Mouse (Mus musculus) heart, embryonic 14.5 days (tissue): ENCODE data around the gene Atg101. TPM values are rescaled to one million over a fixed set of nuclear protein-coding genes. Genes with fewer than 3 reads are reported as not detected.
A peak's percentile ranks its signal among the peaks of the same experiment; 100 is the strongest.

ENCODE experiments used
- ATAC-seq: fragments of 200-750 bp; cut with Nextera tagmentation; 2 replicates; pipeline ENCODE4 v1.8.0; 2017; ENCODE audit warnings: low read depth, moderate TSS enrichment; ENCODE audit not compliant: insufficient number of reproducible peaks, insufficient read depth, low FRiP score
- H3K27ac ChIP-seq, 2 experiments: fragments of 200-500 bp in 1 of 2; fragments of 300-500 bp in 1 of 2; sonication (generic) in 1 of 2; replicated peaks in 1 of 2; 2 replicates each; pipeline ENCODE4 v1.5.1; 2012 to 2014; ENCODE audit warnings: low read depth in 2 of 2, low read length in 2 of 2, control low read depth in 1 of 2, mild to moderate bottlenecking in 1 of 2, mixed read lengths in 1 of 2; ENCODE audit not compliant: control insufficient read depth in 1 of 2, insufficient read depth in 1 of 2
- H3K27me3 ChIP-seq: fragments of 300-500 bp; sonication (generic); 2 replicates; pipeline ENCODE4 v1.6.1; 2014; ENCODE audit warnings: mild to moderate bottlenecking, low read length, control low read depth; ENCODE audit not compliant: control insufficient read depth, insufficient read depth
- H3K36me3 ChIP-seq: fragments of 300-500 bp; sonication (generic); 2 replicates; pipeline ENCODE4 v1.6.1; 2014; ENCODE audit warnings: mild to moderate bottlenecking, control low read depth, low read length, mixed read lengths; ENCODE audit not compliant: control insufficient read depth, insufficient read depth
- H3K4me1 ChIP-seq, 2 experiments: fragments of 200-500 bp in 1 of 2; fragments of 300-500 bp in 1 of 2; sonication (generic) in 1 of 2; 2 replicates each; pipeline ENCODE4 v1.6.1; 2012 to 2014; ENCODE audit warnings: low read length in 2 of 2, control low read depth in 1 of 2, mixed read lengths in 1 of 2; ENCODE audit not compliant: control insufficient read depth in 2 of 2, insufficient read depth in 2 of 2
- H3K4me2 ChIP-seq: fragments of 300-500 bp; sonication (generic); 2 replicates; pipeline ENCODE4 v1.6.1; 2014; ENCODE audit warnings: mild to moderate bottlenecking, low read length
- H3K4me3 ChIP-seq, 2 experiments: fragments of 200-500 bp in 1 of 2; fragments of 300-500 bp in 1 of 2; sonication (generic) in 1 of 2; 2 replicates each; pipeline ENCODE4 v1.5.1; 2012 to 2014; ENCODE audit warnings: low read length in 2 of 2, mild to moderate bottlenecking in 2 of 2, control low read depth in 1 of 2, low read depth in 1 of 2, moderate library complexity in 1 of 2; ENCODE audit not compliant: control insufficient read depth in 1 of 2, insufficient read depth in 1 of 2
- H3K9ac ChIP-seq: fragments of 300-500 bp; sonication (generic); 2 replicates; pipeline ENCODE4 v1.6.1; 2014; ENCODE audit warnings: mild to moderate bottlenecking, low read length
- H3K9me3 ChIP-seq: fragments of 300-500 bp; sonication (generic); 2 replicates; pipeline ENCODE4 v1.6.1; 2016; ENCODE audit warnings: low read length, control low read depth; ENCODE audit not compliant: control insufficient read depth
- WGBS: fragments of 180-500 bp; shearing (Covaris S2); extraction: QIAGEN DNeasy Blood & Tissue Kit; methylation state at CpG from one replicate; pipeline ENCODE4 v1.1.7; 2014; 5-methylcytosine and 5-hydroxymethylcytosine counted together
- polyA plus RNA-seq: library from polyadenylated mRNA; unstranded; fragments of >200 nt; fragmentation: Nextera tagmentation; extraction: Ambion mirVana; gene quantifications from 2 replicates; pipeline ENCODE4 v1.2.1, GENCODE M21; 2014

Gene Atg101
- polyA plus RNA-seq, 1 experiment from 2014 or later: 50.4 TPM

DNA sequence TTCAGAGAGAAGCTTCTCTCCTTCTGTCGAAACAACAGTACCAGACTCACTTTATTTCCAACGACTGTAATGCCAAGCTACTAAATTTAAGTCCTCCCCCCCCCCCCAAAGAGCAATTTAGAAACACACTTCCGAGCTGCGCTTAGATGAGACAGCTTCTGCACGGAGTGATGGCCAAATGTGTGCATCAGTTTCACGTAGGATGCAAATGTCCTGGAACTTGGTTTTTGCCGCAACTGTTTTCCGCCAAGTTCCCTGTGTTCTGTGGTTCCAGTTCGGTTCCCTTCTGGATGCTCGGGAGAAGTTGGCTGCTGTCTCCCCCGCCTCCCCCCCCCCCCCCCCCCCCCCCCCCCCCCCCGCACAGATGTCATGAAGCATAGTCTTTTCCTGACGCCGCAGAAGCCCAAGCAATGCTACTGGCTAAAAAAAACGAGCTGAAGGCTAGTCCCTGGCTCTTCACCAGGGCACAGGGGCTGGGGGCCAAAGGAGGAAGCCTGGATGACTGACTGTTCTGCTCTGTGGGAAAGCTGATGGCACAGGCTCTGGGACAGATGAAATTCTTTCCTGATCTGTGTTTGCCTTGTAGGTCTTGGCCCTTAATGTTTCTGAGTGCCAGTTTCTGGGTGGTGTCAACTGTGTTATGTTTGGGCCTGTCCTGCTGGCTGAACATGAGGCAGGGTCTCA, 27.2 kb downstream of the Atg101 start:
- H3K4me3 ChIP-seq: no peak overlapping the region
- H3K27ac ChIP-seq: no peak overlapping the region
- WGBS: 52% methylated on average over 14 of the region's 15 CpGs
- no peaks in the 10 kb centered on the region for H3K9me3 ChIP-seq
- H3K4me2 ChIP-seq: no peak overlapping the region
- H3K4me1 ChIP-seq: peaks cover 5% of the 10 kb centered on the region in 2 experiments; a peak in 2 of 4 replicates
- no peak for ATAC-seq
- no peak overlapping the region for H3K9ac ChIP-seq
- H3K27me3 ChIP-seq: no peaks in the 10 kb centered on the region
- H3K36me3 ChIP-seq: no peaks in the 10 kb centered on the region

DNA sequence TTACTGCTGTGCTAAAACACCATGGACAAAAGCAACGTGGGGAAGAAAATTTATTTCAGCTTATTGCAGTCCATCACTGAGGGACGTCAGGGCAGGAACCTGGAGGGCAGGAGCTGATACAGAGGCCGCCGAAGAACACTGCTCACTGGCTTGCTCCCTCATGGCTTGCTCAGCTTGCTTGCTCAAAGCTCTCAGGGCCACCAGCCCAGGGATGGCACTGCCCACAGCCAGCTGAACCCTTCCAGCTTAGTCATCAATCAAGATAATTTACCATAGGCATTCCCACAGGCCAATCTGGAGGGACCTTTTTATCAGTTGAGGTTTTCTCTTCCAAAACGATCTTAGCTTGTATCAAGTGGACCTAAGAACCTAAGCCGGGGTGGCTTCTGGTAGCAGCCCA, 27.9 kb downstream of the Atg101 start:
- H3K36me3 ChIP-seq: no peaks in the 10 kb centered on the region
- no peak overlapping the region for H3K27ac ChIP-seq
- H3K9me3 ChIP-seq: no peaks in the 10 kb centered on the region
- ATAC-seq: no peak
- H3K4me3 ChIP-seq: no peak overlapping the region
- 73% methylated on average over 6 of the region's 6 CpGs for WGBS
- H3K4me1 ChIP-seq: peaks cover 7 to 8% of the 10 kb centered on the region in 2 experiments; a peak in 2 of 4 replicates
- no peaks in the 10 kb centered on the region for H3K27me3 ChIP-seq
- no peak overlapping the region for H3K9ac ChIP-seq
- H3K4me2 ChIP-seq: no peak overlapping the region

DNA sequence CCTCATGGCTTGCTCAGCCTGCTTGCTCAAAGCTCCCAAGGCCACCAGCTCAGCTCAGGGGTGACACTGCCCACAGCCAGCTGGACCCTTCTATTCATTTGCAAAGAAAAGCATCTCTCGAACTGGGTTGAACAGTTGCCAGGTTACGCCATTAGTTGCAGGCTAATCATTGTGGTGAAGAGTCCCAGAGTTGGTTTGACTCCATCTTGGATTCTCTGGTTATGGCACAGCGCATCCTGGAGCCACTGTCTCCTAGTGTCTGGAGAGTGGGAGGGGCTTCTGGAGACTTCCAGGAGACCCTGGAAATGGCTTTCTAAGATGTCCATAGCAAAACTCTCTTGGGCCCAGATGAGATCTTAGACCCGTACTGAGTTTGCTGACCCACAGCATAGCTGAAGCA, 31.3 kb downstream of the Atg101 start:
- 82% methylated on average over 4 of the region's 4 CpGs for whole genome bisulfite sequencing
- H3K4me1 ChIP-seq: peaks cover 10 to 14% of the 10 kb centered on the region in 2 experiments
- H3K27ac ChIP-seq: no peak overlapping the region
- H3K4me3 ChIP-seq: no peak overlapping the region
- no peak overlapping the region for H3K9ac ChIP-seq
- no peak overlapping the region for H3K4me2 ChIP-seq
- no peak for ATAC-seq
- no peaks in the 10 kb centered on the region for H3K27me3 ChIP-seq
- H3K9me3 ChIP-seq: no peaks in the 10 kb centered on the region
- no peaks in the 10 kb centered on the region for H3K36me3 ChIP-seq

DNA sequence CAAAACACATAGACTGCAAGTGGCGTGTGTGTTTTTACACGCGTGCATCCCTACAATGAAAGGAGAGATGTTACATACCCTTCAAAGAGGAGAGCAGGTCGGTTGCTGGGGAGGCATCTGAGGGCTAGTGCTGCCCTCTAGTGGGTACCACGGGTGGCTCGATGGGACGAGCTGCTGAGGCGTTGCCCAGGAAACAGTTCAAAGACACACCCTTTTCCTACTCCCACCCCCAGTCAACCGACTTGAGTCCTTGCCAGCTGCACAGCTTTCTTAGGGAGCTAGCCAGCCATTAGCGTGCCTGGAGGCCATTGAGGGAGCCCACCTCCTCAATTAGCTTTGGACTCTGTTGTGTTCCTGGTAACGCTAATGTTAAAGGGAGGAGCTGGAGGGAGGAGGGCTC, 31.8 kb downstream of the Atg101 start:
- H3K4me2 ChIP-seq: peak overlapping the region; percentile 61
- no peak overlapping the region for H3K27ac ChIP-seq
- 3% methylated on average over 11 of the region's 11 CpGs for WGBS
- peak overlapping the region; percentile 33 to 41 for H3K4me3 ChIP-seq
- H3K9ac ChIP-seq: no peak overlapping the region
- no peaks in the 10 kb centered on the region for H3K36me3 ChIP-seq
- peak; percentile 54 for ATAC-seq
- H3K27me3 ChIP-seq: no peaks in the 10 kb centered on the region
- H3K9me3 ChIP-seq: no peaks in the 10 kb centered on the region
- H3K4me1 ChIP-seq: peaks cover 12 to 17% of the 10 kb centered on the region in 2 experiments

DNA sequence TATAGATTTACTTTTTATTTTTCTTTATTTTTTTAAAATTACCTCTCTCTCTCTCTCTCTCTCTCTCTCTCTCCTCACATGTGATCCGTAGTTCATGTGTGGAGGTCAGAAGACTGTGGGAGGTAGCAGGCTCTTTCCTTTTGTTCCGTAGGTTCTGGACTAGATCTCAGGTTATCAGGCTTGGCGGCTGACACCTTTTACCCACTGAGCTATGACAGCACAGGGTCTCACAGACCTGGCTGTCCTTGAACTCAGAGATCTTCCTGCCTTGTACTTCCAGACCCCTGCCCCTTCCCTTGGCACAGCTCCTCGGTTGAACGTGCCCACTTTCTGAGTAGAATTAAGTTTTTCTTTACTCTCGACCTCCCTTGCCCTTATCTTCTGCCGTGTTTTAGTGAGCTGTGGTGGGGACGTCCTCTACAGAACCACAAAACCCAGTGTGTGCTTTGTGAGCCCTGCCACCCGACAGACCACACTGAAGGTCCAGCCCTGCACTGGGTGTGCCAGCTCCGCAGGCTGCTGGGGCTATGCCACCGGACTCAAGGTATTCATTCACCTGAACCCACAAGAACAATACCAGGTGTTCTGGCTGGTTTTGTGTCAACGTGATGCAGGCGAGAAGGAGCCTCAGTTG, 32.3 kb downstream of the Atg101 start:
- H3K9ac ChIP-seq: no peak overlapping the region; the same call in 1 of the 2 replicates

DNA sequence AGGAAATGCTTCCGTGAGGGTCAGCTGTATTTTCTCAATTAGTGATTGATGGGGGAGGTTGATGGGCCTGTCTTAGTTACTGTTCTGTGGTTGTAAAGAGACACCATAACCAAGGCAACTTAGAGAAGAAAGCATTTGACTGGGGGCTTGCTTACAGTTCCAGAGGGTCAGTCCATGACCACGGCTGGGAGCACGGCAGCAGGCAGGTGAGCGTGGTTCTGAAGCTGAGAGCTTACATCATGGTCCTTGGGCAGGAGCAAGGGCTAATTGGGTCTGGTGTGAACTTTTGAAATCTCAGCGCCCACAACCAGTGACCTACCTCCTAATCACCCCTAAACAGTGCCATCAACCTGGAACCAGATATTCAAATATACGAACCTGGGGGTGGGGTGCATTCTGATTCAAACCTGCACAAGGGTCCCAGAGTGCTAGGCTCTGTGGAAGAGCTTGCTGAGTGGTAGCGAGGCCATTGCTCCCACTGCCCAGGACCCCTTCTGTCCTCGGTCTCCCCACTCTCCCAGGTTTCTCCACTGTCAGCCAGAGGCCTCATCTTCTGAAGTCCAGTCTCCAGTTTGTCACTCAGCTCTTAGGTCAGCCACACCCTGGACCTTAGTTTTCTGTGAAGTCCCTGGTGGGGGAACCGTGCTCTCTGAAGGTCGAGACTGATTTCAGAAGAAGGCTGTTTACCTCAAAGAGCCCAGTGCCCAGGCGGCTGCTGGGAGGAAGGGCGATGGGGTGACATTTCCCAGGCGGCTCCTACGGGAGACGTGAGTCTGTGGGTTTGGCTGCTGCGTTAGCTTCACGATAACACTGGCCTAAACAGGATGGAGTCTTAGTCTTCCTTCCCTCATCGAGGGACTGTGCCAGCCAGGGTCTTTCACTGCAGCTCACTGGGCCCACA, 33.1 kb downstream of the Atg101 start:
- H3K4me2 ChIP-seq: peak overlapping the region; percentile 61; the same call in 1 of the 2 replicates
- H3K4me1 ChIP-seq: peaks cover 12 to 22% of the 10 kb centered on the region in 2 experiments
- 46% methylated on average over 18 of the region's 18 CpGs for WGBS
- H3K27me3 ChIP-seq: no peaks in the 10 kb centered on the region
- H3K4me3 ChIP-seq: no peak overlapping the region
- no peak overlapping the region for H3K9ac ChIP-seq
- no peaks in the 10 kb centered on the region for H3K9me3 ChIP-seq
- no peak for ATAC-seq
- peak overlapping the region in 1 of 2 experiments; percentile 30; a peak in 2 of 4 replicates for H3K27ac ChIP-seq
- no peaks in the 10 kb centered on the region for H3K36me3 ChIP-seq

More for the DNA sequence above, 32.3 kb downstream of the Atg101 start:
- Histone ChIP-seq H3K9me3 (no peaks in the 10 kb centered on the region), H3K36me3 (no peaks in the 10 kb centered on the region), H3K4me2 (peak overlapping the region; percentile 61), H3K27ac (peak overlapping the region; percentile 30 to 36; a peak in 2 of 4 replicates), H3K4me3 (peak overlapping the region in 1 of 2 experiments; percentile 33; a peak in 3 of 4 replicates), H3K4me1 (peaks cover 12 to 21% of the 10 kb centered on the region in 2 experiments), H3K27me3 (no peaks in the 10 kb centered on the region)
- 49% methylated on average over 13 of the region's 13 CpGs for WGBS
- ATAC-seq: no peak

DNA sequence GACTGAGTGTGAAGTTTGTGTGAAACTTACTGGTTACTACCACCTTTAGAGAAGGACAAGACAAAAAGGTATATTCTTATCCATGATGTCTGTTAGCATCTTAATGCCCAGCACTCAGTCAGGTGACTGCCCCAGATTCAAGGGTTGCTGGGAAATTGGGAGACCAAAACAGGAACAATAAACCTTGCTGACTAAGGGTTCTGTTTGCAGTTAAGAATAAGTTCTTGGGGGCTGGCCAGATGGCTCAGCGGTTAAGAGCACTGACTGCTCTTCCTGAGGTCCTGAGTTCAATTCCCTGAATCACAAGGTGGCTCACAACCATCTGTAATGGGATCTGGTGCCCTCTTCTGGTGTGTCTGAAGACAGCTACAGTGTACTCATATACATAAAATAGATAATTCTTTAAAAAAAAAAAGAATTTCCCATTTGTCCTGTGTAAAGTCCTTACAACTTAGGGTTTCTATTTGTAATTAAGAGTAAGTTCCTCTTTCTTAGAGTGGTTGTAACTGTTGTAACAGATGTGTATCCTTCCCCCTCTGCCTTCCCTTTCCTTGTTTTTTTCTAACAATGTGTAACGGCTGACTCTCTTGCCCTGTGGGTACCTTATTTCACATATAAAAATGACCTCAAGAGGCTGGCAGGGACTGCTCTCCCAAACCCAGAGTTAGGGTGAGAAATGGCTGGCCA, 33.9 kb downstream of the Atg101 start:
- WGBS: 80% methylated on average over 2 of the region's 2 CpGs
- Histone ChIP-seq H3K4me2 (no peak overlapping the region), H3K9me3 (no peaks in the 10 kb centered on the region), H3K27ac (peak overlapping the region in 1 of 2 experiments; percentile 30; a peak in 1 of 4 replicates), H3K27me3 (no peaks in the 10 kb centered on the region), H3K4me3 (no peak overlapping the region), H3K4me1 (peaks cover 12 to 22% of the 10 kb centered on the region in 2 experiments), H3K36me3 (no peaks in the 10 kb centered on the region), H3K9ac (no peak overlapping the region)
- ATAC-seq: no peak
